Mouse (Mus musculus): ENCODE data around the gene Mxi1.

DNA sequence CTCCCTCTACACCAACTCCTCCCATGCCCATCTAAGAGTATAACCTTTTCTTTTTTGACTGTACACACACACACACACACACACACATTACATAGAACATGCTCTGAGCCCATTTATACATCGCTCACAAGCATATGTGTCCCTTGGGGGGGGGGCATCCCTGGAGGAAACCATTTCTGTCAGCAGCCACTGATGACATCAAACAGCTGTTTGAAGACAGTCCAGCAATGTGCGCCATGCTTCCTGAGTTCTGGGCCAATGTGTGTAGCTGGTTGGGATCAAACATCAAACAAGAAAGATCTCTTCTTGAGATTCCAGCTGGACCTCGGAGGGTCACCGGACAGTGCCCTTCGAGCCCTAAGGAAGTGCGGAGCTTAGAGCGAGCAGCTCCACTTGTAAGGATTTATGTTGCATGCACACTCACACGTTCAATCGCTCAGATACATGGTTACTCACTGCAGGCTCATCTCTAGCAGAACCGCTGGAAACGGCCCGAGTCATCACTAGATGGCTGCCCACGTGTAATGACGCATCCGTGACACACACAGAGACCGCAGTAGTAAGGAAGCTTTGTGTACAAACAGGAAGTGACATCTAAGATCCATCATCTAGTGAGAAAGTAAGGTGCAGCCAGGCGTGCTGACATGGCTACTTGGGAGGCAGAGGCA lies 37.1 kb upstream of the Mxi1 start:
- no peak for TF ChIP-seq CTCF (IDR thresholded peaks at IDR 0.05; ENCODE audit: borderline replicate concordance, insufficient read depth, low read length)
- TF ChIP-seq POLR2A (IDR thresholded peaks at IDR 0.05; ENCODE audit: low read depth, low read length): no peak
